Mouse (Mus musculus): Measurements from ENCODE around the gene Gm26897.

Gm26897 gene

GRCm38 (mm10) chr5:111750092-111750491 is 16.4 kb downstream of the Gm26897 start:
- DNase-seq (ENCODE audit: low spot score in 2 of 2) = no peak

GRCm38 (mm10) chr5:111754484-111755139 is 20.9 kb downstream of the Gm26897 start:
- DNase-seq (ENCODE audit: low spot score in 2 of 2) = no peak

GRCm38 (mm10) chr5:111755330-111755729 is 21.6 kb downstream of the Gm26897 start:
- DNase-seq (ENCODE audit: low spot score in 2 of 2) = no peak

- no peak for DNase-seq (ENCODE audit: low spot score in 2 of 2)
Measured at GRCm38 (mm10) chr5:111760721-111761480, 27.2 kb downstream of the Gm26897 start.

GRCm38 (mm10) chr5:111761574-111761973 is 27.9 kb downstream of the Gm26897 start:
- no peak for DNase-seq (ENCODE audit: low spot score in 2 of 2)

- DNase-seq (ENCODE audit: low spot score in 2 of 2) = no peak
Measured at GRCm38 (mm10) chr5:111762085-111762484, 28.4 kb downstream of the Gm26897 start.

- no peak for DNase-seq (ENCODE audit: low spot score in 2 of 2)
Measured at GRCm38 (mm10) chr5:111765671-111766290, 32.1 kb downstream of the Gm26897 start.

- no peak for DNase-seq (ENCODE audit: low spot score in 2 of 2)
Measured at GRCm38 (mm10) chr5:111766696-111767095, 33.0 kb downstream of the Gm26897 start.

- DNase-seq (ENCODE audit: low spot score in 2 of 2) = no peak
Measured at GRCm38 (mm10) chr5:111770266-111770665, 36.5 kb downstream of the Gm26897 start.

- no peak for DNase-seq (ENCODE audit: low spot score in 2 of 2)
Measured at GRCm38 (mm10) chr5:111772127-111772526, 38.4 kb downstream of the Gm26897 start.

- DNase-seq (ENCODE audit: low spot score in 2 of 2) = no peak
Measured at GRCm38 (mm10) chr5:111772591-111773406, 39.1 kb downstream of the Gm26897 start.

GRCm38 (mm10) chr5:111773407-111773733 is 39.6 kb downstream of the Gm26897 start:
- DNase-seq (ENCODE audit: low spot score in 2 of 2) = no peak

GRCm38 (mm10) chr5:111776246-111776645 is 42.5 kb downstream of the Gm26897 start:
- DNase-seq (ENCODE audit: low spot score in 2 of 2) = no peak

- no peak for DNase-seq (ENCODE audit: low spot score in 2 of 2)
Measured at GRCm38 (mm10) chr5:111778093-111778492, 44.4 kb downstream of the Gm26897 start.

GRCm38 (mm10) chr5:111779776-111780485 is 46.2 kb downstream of the Gm26897 start:
- DNase-seq (ENCODE audit: low spot score in 2 of 2) = no peak

All from spleen, postnatal 4 days (tissue).